Mouse (Mus musculus): Measurements from ENCODE around the gene Scn11a. TPM values are rescaled to one million over a fixed set of nuclear protein-coding genes. Genes with fewer than 3 reads are reported as not detected.

Gene Scn11a
- total and polyA plus RNA-seq, 3 experiments, result 0.13 to 0.54 (median 0.13) TPM

DNA sequence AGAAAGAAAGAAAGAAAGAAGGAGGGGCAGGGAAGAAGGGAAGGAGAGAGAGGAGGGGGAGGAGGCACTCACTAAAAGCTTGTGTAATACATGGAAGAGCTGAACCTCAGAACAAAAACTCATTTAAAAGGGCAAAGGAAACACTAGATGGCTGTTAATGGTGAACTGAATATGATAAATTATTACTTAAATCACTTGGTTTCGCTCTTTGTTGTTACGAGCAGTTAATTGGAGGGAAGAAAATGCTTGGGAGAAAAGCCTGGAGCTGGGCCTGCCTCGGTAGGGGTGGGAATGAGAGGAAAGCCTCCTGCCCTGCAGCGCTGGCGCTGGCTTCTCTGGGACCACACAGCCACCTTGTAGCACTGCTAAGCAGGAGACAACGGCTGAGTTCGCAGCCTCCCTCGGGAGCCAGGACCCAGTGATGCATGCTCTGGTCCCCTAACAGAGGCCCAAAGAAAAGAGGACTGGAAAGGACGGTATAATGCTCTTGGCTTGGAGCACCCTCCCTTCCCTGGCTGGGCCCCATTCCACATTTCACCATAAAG lies 10.4 kb upstream of the Scn11a start:
- dilution Hi-C loops (cut with MboI; ENCODE audit: extremely low pct_ligation_motif_present, extremely low pct_unique_long_range_greater_than_20kb, low sequenced_read_pairs) (no loop called here), in situ Hi-C loops (cut with MboI; ENCODE audit: low pct_ligation_motif_present, low pct_unique_long_range_greater_than_20kb, low sequenced_read_pairs) (no loop called here)
- Histone ChIP-seq H3K4me2 (ENCODE audit: insufficient read depth, low read depth, poor library complexity, severe bottlenecking) (no peak overlapping the region), H3K79me2 (replicated peaks; ENCODE audit: control insufficient read depth, extremely low read depth, insufficient read depth, poor library complexity, severe bottlenecking) (no peaks in the 10 kb centered on the region), H3K4me1 (ENCODE audit: control insufficient read depth in 1 of 2, insufficient read depth in 2 of 2) (peaks cover 7 to 30% of the 10 kb centered on the region in 2 experiments), H3K9me3 (replicated peaks; ENCODE audit: low read length) (peaks cover 3% of the 10 kb centered on the region), H3K27ac (ENCODE audit: insufficient read depth, low read depth) (no peak overlapping the region), H3K9ac (ENCODE audit: insufficient read depth, low read depth) (no peak overlapping the region), H3K4me3 (replicated peaks in 1 of 3; ENCODE audit: low read depth in 2 of 3, low read length in 2 of 3, poor library complexity in 1 of 3) (no peak overlapping the region), H3K27me3 (replicated peaks) (no peaks in the 10 kb centered on the region), H3K36me3 (replicated peaks in 1 of 2; ENCODE audit: control insufficient read depth in 1 of 2, insufficient read depth in 1 of 2, low read length in 1 of 2) (no peaks in the 10 kb centered on the region)
- TF ChIP-seq TBP (conservative IDR thresholded peaks at IDR 0.05; ENCODE audit: low read depth, low read length) (no peak), USF1 (IDR thresholded peaks at IDR 0.05; ENCODE audit: low read depth, low read length) (no peak), JUND (conservative IDR thresholded peaks at IDR 0.05; ENCODE audit: low read depth, low read length) (no peak), ZNF384 (IDR thresholded peaks at IDR 0.05; ENCODE audit: low read depth, low read length) (no peak), ETS1 (conservative IDR thresholded peaks at IDR 0.05; ENCODE audit: low read depth, low read length) (no peak), MEF2A (IDR thresholded peaks at IDR 0.05; ENCODE audit: borderline replicate concordance, low read depth, low read length) (no peak), KAT2A (IDR thresholded peaks at IDR 0.05; ENCODE audit: insufficient replicate concordance, low read length) (no peak), ZMIZ1 (IDR thresholded peaks at IDR 0.05; ENCODE audit: low read depth, low read length) (no peak), HCFC1 (IDR thresholded peaks at IDR 0.05; ENCODE audit: low read depth, low read length) (no peak), ZC3H11A (IDR thresholded peaks at IDR 0.05; ENCODE audit: low read depth, low read length) (no peak), EP300 (IDR thresholded peaks at IDR 0.05; ENCODE audit: low read length) (no peak), MXI1 (IDR thresholded peaks at IDR 0.05; ENCODE audit: low read depth, low read length) (no peak), MYC (IDR thresholded peaks at IDR 0.05; ENCODE audit: low read depth, low read length) (no peak), SIN3A (IDR thresholded peaks at IDR 0.05; ENCODE audit: low read length) (no peak)
- no peak for DNase-seq (ENCODE audit: extremely low read depth)

DNA sequence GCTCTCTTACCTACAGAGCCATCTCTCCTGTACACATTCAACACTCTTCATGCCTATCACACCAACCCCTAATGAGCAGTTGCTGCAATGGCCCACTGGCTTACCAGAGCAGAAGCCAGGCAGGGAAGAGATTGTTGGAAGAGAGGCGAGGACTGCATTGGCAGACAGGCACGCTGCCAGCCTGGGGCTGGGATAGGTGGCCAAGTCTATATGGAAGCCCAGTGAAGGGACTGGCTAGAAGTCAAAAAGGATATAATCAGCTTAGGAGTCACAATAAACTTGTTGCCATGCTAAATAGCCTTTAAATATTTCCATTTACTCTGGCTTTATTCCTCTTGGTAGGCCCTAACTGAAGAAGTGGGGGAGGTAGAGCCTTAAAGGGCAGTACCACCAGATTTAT lies 5.7 kb upstream of the Scn11a start:
- Histone ChIP-seq H3K9ac (ENCODE audit: insufficient read depth, low read depth) (no peak overlapping the region), H3K27ac (ENCODE audit: insufficient read depth, low read depth) (no peak overlapping the region), H3K4me3 (replicated peaks in 1 of 3; ENCODE audit: low read depth in 2 of 3, low read length in 2 of 3, poor library complexity in 1 of 3) (no peak overlapping the region), H3K79me2 (replicated peaks; ENCODE audit: control insufficient read depth, extremely low read depth, insufficient read depth, poor library complexity, severe bottlenecking) (no peaks in the 10 kb centered on the region), H3K4me2 (ENCODE audit: insufficient read depth, low read depth, poor library complexity, severe bottlenecking) (no peak overlapping the region), H3K9me3 (replicated peaks; ENCODE audit: low read length) (no peaks in the 10 kb centered on the region), H3K36me3 (replicated peaks in 1 of 2; ENCODE audit: control insufficient read depth in 1 of 2, insufficient read depth in 1 of 2, low read length in 1 of 2) (no peaks in the 10 kb centered on the region), H3K27me3 (replicated peaks) (no peaks in the 10 kb centered on the region), H3K4me1 (ENCODE audit: control insufficient read depth in 1 of 2, insufficient read depth in 2 of 2) (peaks cover 3 to 18% of the 10 kb centered on the region in 2 experiments)
- dilution Hi-C loops (cut with MboI; ENCODE audit: extremely low pct_ligation_motif_present, extremely low pct_unique_long_range_greater_than_20kb, low sequenced_read_pairs), result no loop called here
- in situ Hi-C loops (cut with MboI; ENCODE audit: low pct_ligation_motif_present, low pct_unique_long_range_greater_than_20kb, low sequenced_read_pairs), result no loop called here
- TF ChIP-seq IRF4 (IDR thresholded peaks at IDR 0.05; ENCODE audit: low read depth, low read length), result no peak
- no peak for TF ChIP-seq USF1 (IDR thresholded peaks at IDR 0.05; ENCODE audit: low read depth, low read length)
- no peak for DNase-seq (ENCODE audit: extremely low read depth)

All from CH12.LX (cell line).